Mouse (Mus musculus) heart, embryonic 16.5 days (tissue): ENCODE data around the gene Ctrc. TPM values are rescaled to one million over a fixed set of nuclear protein-coding genes. Genes with fewer than 3 reads are reported as not detected.

Experiments
- ATAC-seq: fragments of 200-750 bp; cut with Nextera tagmentation; replicated peaks from 2 replicates; pipeline ENCODE4 v1.8.0; 2017; ENCODE audit warnings: moderate number of reproducible peaks; ENCODE audit not compliant: insufficient read depth, low FRiP score; ENCODE audit errors: extremely low read depth
- H3K27ac ChIP-seq: fragments of 300-500 bp; sonication (generic); 2 replicates; pipeline ENCODE4 v1.5.1; 2014; ENCODE audit warnings: mild to moderate bottlenecking, low read length, control low read depth, moderate library complexity
- H3K27me3 ChIP-seq: fragments of 300-500 bp; sonication (generic); 2 replicates; pipeline ENCODE4 v1.6.1; 2014; ENCODE audit warnings: low read length, mixed read lengths; ENCODE audit not compliant: control insufficient read depth, insufficient read depth
- H3K36me3 ChIP-seq: fragments of 300-500 bp; sonication (generic); 2 replicates; pipeline ENCODE4 v1.6.1; 2014; ENCODE audit not compliant: control insufficient read depth, insufficient read depth
- H3K4me1 ChIP-seq: fragments of 300-500 bp; sonication (generic); 2 replicates; pipeline ENCODE4 v1.6.1; 2014; ENCODE audit warnings: low read length, mixed read lengths; ENCODE audit not compliant: control insufficient read depth, insufficient read depth
- H3K4me2 ChIP-seq: fragments of 300-500 bp; sonication (generic); 2 replicates; pipeline ENCODE4 v1.6.1; 2014; ENCODE audit warnings: low read depth, mild to moderate bottlenecking, control low read depth, low read length
- H3K4me3 ChIP-seq: fragments of 300-500 bp; sonication (generic); 2 replicates; pipeline ENCODE4 v1.5.1; 2014; ENCODE audit warnings: mild to moderate bottlenecking, control low read depth, low read length
- H3K9ac ChIP-seq: fragments of 300-500 bp; sonication (generic); 2 replicates; pipeline ENCODE4 v1.6.1; 2014; ENCODE audit warnings: low read length, control low read depth
- H3K9me3 ChIP-seq: fragments of 300-500 bp; sonication (generic); replicated peaks from 2 replicates; pipeline ENCODE4 v1.6.1; 2016; ENCODE audit warnings: low read length; ENCODE audit not compliant: control insufficient read depth
- WGBS: fragments of 180-500 bp; shearing (Covaris S2); extraction: QIAGEN DNeasy Blood & Tissue Kit; methylation state at CpG from one replicate; pipeline ENCODE4 v1.1.7; 2014; 5-methylcytosine and 5-hydroxymethylcytosine counted together
- polyA plus RNA-seq: library from polyadenylated mRNA; unstranded; fragments of >200 nt; fragmentation: Nextera tagmentation; extraction: Ambion mirVana; gene quantifications from 2 replicates; pipeline ENCODE4 v1.2.1, GENCODE M21; 2015

The Ctrc gene
- polyA plus RNA-seq, 1 experiment from 2014 or later: not detected

DNA sequence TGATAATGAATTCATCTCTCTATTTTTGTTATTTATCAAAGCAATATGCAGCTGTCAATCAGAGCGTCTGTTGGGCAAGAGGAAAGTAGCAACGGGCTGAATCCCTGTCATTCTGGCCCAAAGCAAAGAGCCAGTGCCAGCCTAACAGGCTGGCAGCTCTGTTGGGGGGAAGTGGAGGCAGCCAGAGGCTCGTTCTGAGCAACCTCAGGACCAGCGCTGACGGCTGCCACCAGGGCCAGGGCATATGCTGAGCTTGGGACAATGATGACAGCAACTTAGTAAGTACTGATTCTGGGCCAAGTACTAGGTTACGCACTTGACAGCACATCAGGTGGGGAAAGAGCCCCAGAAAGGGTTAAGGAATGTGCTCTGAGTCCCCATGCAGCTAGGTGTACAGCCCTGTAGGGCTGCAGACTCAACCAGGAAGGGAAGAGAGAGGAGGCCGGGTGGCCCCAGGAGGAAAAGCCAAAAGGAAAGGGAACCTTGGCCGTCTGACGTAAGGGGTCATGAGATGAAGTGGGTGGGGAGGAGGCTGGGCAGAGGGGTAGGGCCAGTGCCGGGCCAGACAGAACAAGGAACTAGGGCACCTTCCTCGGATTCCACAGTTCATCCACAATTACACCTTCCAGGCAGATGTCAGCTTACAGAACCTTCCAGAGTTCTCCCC is 24.6 kb upstream of the Ctrc start:
- no peak for ATAC-seq
- Histone ChIP-seq H3K27ac (0 out of 2 replicates have a peak overlapping the region, but pooled peaks have one; percentile 12), H3K4me2 (0 out of 2 replicates have a peak overlapping the region, but pooled peaks have one; percentile 100), H3K9me3 (no peaks in the 10 kb centered on the region), H3K27me3 (no peaks in the 10 kb centered on the region), H3K4me3 (no peak overlapping the region), H3K9ac (no peak overlapping the region), H3K4me1 (peaks cover 74% of the 10 kb centered on the region), H3K36me3 (peaks cover 5% of the 10 kb centered on the region; the same call in 1 of the 2 replicates)
- 68% methylated on average over 11 of the region's 11 CpGs for WGBS

- Histone ChIP-seq H3K27me3 (no peaks in the 10 kb centered on the region), H3K4me2 (no peak overlapping the region), H3K9ac (peak overlapping the region; percentile 12), H3K9me3 (no peaks in the 10 kb centered on the region), H3K27ac (peak overlapping the region; percentile 48), H3K4me1 (peaks cover 70% of the 10 kb centered on the region), H3K36me3 (peaks cover 5% of the 10 kb centered on the region; the same call in 1 of the 2 replicates), H3K4me3 (no peak overlapping the region)
- WGBS: 57% methylated on average over 5 of the region's 5 CpGs
- ATAC-seq: no peak
Observed at GRCm38 (mm10) chr4:141869436-141870215, 23.5 kb upstream of the Ctrc start.

DNA sequence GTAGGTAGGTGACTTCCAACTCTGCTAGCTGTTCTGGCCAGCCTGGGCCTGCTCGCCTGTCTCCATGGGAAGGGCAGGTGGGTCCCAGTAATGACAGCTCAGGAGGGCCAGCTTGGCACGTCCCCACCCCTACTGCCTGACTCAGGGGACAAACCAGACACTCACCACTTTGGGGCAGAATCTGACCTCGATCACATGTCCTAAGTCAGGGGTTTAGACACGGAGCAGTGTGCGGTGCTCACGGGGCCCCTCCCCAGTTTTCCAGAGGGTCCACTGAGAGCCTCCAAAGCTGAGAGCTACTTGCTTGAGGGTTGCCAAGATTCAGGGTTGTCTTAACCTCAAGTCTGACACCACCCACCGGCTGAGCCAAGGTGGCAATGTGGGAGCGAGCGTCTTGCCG is 21.9 kb upstream of the Ctrc start:
- Histone ChIP-seq H3K36me3 (peaks cover 5% of the 10 kb centered on the region; the same call in 1 of the 2 replicates), H3K4me3 (no peak overlapping the region), H3K9ac (peak overlapping the region; percentile 43; the same call in 1 of the 2 replicates), H3K27ac (peak overlapping the region; percentile 95), H3K4me2 (no peak overlapping the region), H3K4me1 (peaks cover 74% of the 10 kb centered on the region), H3K9me3 (no peaks in the 10 kb centered on the region), H3K27me3 (no peaks in the 10 kb centered on the region)
- no peak for ATAC-seq
- WGBS: 70% methylated on average over 10 of the region's 10 CpGs

GRCm38 (mm10) chr4:141867498-141867897 is 21.3 kb upstream of the Ctrc start:
- peak; percentile 53; the same call in 1 of the 2 replicates for ATAC-seq
- Histone ChIP-seq H3K9ac (peak overlapping the region; percentile 43), H3K27me3 (no peaks in the 10 kb centered on the region), H3K36me3 (peaks cover 5% of the 10 kb centered on the region; the same call in 1 of the 2 replicates), H3K9me3 (no peaks in the 10 kb centered on the region), H3K4me1 (peaks cover 72% of the 10 kb centered on the region), H3K27ac (peak overlapping the region; percentile 95), H3K4me2 (peak overlapping the region; percentile 54), H3K4me3 (no peak overlapping the region)
- WGBS: 18% methylated on average over 4 of the region's 4 CpGs

DNA sequence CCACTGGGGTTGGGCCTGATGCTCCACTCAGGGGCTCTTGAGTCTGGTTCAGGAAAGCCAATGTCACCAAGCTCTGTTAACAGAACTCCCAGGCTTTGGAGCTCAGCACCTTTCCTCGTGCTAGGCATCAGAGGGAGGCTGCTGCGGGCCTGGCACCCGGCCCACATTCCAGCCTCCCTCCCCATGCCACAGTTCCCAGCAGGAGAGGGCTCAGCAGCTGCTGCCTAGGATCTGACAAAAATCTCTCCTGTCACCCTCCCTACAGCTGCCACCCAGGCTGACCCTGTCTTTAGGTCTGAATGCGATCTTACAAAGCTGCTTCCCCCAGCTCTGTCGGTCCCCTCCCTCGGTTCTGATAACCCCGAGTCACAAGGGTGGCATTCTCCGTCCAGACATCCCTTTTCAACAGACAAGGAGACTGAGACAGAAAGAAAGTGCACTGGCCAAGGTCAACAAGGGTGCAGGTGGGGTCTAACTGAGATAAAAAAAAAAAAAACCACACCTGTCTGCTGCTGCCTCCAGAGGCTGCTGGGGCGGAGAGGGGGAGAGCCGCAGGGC is 20.9 kb upstream of the Ctrc start:
- peaks cover 5% of the 10 kb centered on the region; the same call in 1 of the 2 replicates for H3K36me3 ChIP-seq
- H3K9me3 ChIP-seq: no peaks in the 10 kb centered on the region
- peak overlapping the region; percentile 95 for H3K27ac ChIP-seq
- H3K4me3 ChIP-seq: peak overlapping the region; percentile 14; the same call in 1 of the 2 replicates
- ATAC-seq: peak; percentile 79
- peak overlapping the region; percentile 43 for H3K9ac ChIP-seq
- H3K4me1 ChIP-seq: peaks cover 67% of the 10 kb centered on the region
- no peaks in the 10 kb centered on the region for H3K27me3 ChIP-seq
- peak overlapping the region; percentile 54 for H3K4me2 ChIP-seq
- WGBS: 13% methylated on average over 10 of the region's 10 CpGs

- H3K27me3 ChIP-seq: no peaks in the 10 kb centered on the region
- H3K4me2 ChIP-seq: no peak overlapping the region
- peaks cover 56% of the 10 kb centered on the region for H3K4me1 ChIP-seq
- WGBS: 97% methylated on average over 5 of the region's 5 CpGs
- no peak for ATAC-seq
- peaks cover 10% of the 10 kb centered on the region for H3K36me3 ChIP-seq
- H3K4me3 ChIP-seq: no peak overlapping the region
- H3K9me3 ChIP-seq: no peaks in the 10 kb centered on the region
- H3K27ac ChIP-seq: peak overlapping the region; percentile 95
- no peak overlapping the region for H3K9ac ChIP-seq
Observed at GRCm38 (mm10) chr4:141865600-141865999, 19.4 kb upstream of the Ctrc start.

DNA sequence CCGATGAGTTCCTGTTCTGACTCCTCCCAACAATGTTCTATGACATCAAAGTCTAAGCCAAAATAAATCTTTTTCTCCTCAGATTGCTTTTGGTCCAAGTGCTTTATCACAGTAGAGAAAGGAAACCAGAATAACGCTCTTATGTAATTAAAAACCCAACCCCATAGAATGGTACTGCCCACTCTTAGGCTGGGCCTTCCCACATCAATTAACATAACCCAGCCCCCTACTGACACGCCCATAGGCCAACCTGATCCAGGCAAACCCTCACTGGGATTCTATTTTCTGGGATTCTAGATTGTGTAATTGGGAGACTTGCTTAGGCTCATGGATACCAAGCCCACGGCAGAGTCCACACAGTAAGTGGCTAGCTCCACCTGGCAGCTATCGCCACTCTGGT is 18.8 kb upstream of the Ctrc start:
- ATAC-seq: no peak
- WGBS: 88% methylated on average over 5 of the region's 5 CpGs
- Histone ChIP-seq H3K9ac (no peak overlapping the region), H3K27ac (no peak overlapping the region), H3K36me3 (peaks cover 12% of the 10 kb centered on the region), H3K9me3 (no peaks in the 10 kb centered on the region), H3K27me3 (no peaks in the 10 kb centered on the region), H3K4me1 (peaks cover 52% of the 10 kb centered on the region), H3K4me2 (no peak overlapping the region), H3K4me3 (no peak overlapping the region)

GRCm38 (mm10) chr4:141864506-141864905 is 18.3 kb upstream of the Ctrc start:
- Histone ChIP-seq H3K9ac (no peak overlapping the region), H3K27ac (no peak overlapping the region), H3K4me3 (no peak overlapping the region), H3K4me2 (no peak overlapping the region), H3K4me1 (peaks cover 47% of the 10 kb centered on the region), H3K9me3 (no peaks in the 10 kb centered on the region), H3K36me3 (peaks cover 16% of the 10 kb centered on the region), H3K27me3 (no peaks in the 10 kb centered on the region)
- 91% methylated on average over 8 of the region's 8 CpGs for WGBS
- no peak for ATAC-seq
